Mouse (Mus musculus) splenic B cell, adult 2 months (primary cell): ENCODE results near the gene Lrrc19.
A peak's percentile ranks its signal among the peaks of the same experiment; 100 is the strongest.
"Not testable (repeated sequence)": the region's sequence is repeated elsewhere in the genome, so short reads cannot be mapped to it uniquely, and the experiment has no call there.

Experiments
- DNase-seq: peaks from one replicate; pipeline ENCODE4 v3.0.0-alpha.2; 2011; ENCODE audit warnings: low read depth, low spot score
- H3K27me3 ChIP-seq: 2 replicates; pipeline ENCODE4 v1.6.1; 2012; ENCODE audit warnings: mild to moderate bottlenecking, low read length, moderate library complexity, mixed read lengths; ENCODE audit not compliant: control insufficient read depth, poor library complexity, insufficient read depth, severe bottlenecking
- H3K36me3 ChIP-seq: 2 replicates; pipeline ENCODE4 v1.6.1; 2012; ENCODE audit warnings: mild to moderate bottlenecking, low read length, moderate library complexity, mixed read lengths; ENCODE audit not compliant: control insufficient read depth, poor library complexity, insufficient read depth, severe bottlenecking

The Lrrc19 gene

GRCm38 (mm10) chr4:94649920-94650319, at the start of gene Lrrc19:
Gene Lrrc19 (minus strand): TSS chr4:94650144.
- Histone ChIP-seq H3K27me3 (no peaks in the 10 kb centered on the region), H3K36me3 (no peaks in the 10 kb centered on the region)
- DNase-seq = no peak

- no peak for DNase-seq
- no peaks in the 10 kb centered on the region for H3K27me3 ChIP-seq
- H3K36me3 ChIP-seq = no peaks in the 10 kb centered on the region
These were observed 46.4 kb upstream of the Lrrc19 start for GRCm38 (mm10) chr4:94696368-94696767.

GRCm38 (mm10) chr4:94692175-94692574, 42.2 kb upstream of the Lrrc19 start:
- Histone ChIP-seq H3K36me3 (no peaks in the 10 kb centered on the region), H3K27me3 (no peaks in the 10 kb centered on the region)
- DNase-seq = no peak

- DNase-seq = no peak
- Histone ChIP-seq H3K27me3 (no peaks in the 10 kb centered on the region), H3K36me3 (no peaks in the 10 kb centered on the region)
These were observed 41.1 kb upstream of the Lrrc19 start for GRCm38 (mm10) chr4:94691078-94691477.

GRCm38 (mm10) chr4:94689804-94690203, 39.9 kb upstream of the Lrrc19 start:
- H3K27me3 ChIP-seq, H3K36me3 ChIP-seq, DNase-seq: not testable (repeated sequence)

- H3K36me3 ChIP-seq = no peaks in the 10 kb centered on the region
- H3K27me3 ChIP-seq = no peaks in the 10 kb centered on the region
- DNase-seq = no peak
These were observed 33.4 kb upstream of the Lrrc19 start for GRCm38 (mm10) chr4:94683305-94683704.

GRCm38 (mm10) chr4:94682029-94682428, 32.1 kb upstream of the Lrrc19 start:
- no peaks in the 10 kb centered on the region for H3K36me3 ChIP-seq
- H3K27me3 ChIP-seq = no peaks in the 10 kb centered on the region
- DNase-seq = no peak

- no peaks in the 10 kb centered on the region for H3K27me3 ChIP-seq
- H3K36me3 ChIP-seq = no peaks in the 10 kb centered on the region
- no peak for DNase-seq
These were observed 31.2 kb upstream of the Lrrc19 start for GRCm38 (mm10) chr4:94681181-94681580.

GRCm38 (mm10) chr4:94680662-94681061, 30.7 kb upstream of the Lrrc19 start:
- Histone ChIP-seq H3K27me3 (no peaks in the 10 kb centered on the region), H3K36me3 (no peaks in the 10 kb centered on the region)
- DNase-seq = no peak

GRCm38 (mm10) chr4:94669718-94670117, 19.8 kb upstream of the Lrrc19 start:
- peak; percentile 7 for DNase-seq
- Histone ChIP-seq H3K36me3 (no peaks in the 10 kb centered on the region), H3K27me3 (no peaks in the 10 kb centered on the region)

- DNase-seq, H3K27me3 ChIP-seq, H3K36me3 ChIP-seq: not testable (repeated sequence)
These were observed 657 bp upstream of the Lrrc19 start for GRCm38 (mm10) chr4:94650426-94651175.

- Histone ChIP-seq H3K36me3 (no peaks in the 10 kb centered on the region), H3K27me3 (no peaks in the 10 kb centered on the region)
- no peak for DNase-seq
These were observed 6.8 kb downstream of the Lrrc19 start for GRCm38 (mm10) chr4:94643141-94643540.

- no peak for DNase-seq
- Histone ChIP-seq H3K27me3 (no peaks in the 10 kb centered on the region), H3K36me3 (no peaks in the 10 kb centered on the region)
These were observed 29.9 kb downstream of the Lrrc19 start for GRCm38 (mm10) chr4:94620077-94620476.

GRCm38 (mm10) chr4:94614627-94615006, 35.3 kb downstream of the Lrrc19 start:
- H3K27me3 ChIP-seq = no peaks in the 10 kb centered on the region
- DNase-seq = no peak
- no peaks in the 10 kb centered on the region for H3K36me3 ChIP-seq

GRCm38 (mm10) chr4:94613972-94614626, 35.8 kb downstream of the Lrrc19 start, which contains the start of gene Ift74:
Gene Ift74 (plus strand): TSS chr4:94614491.
- no peaks in the 10 kb centered on the region for H3K27me3 ChIP-seq
- no peaks in the 10 kb centered on the region for H3K36me3 ChIP-seq
- peak; percentile 97 for DNase-seq
